Mouse (Mus musculus): Measurements from ENCODE around the gene Grcc10.

Gene Grcc10

GRCm38 (mm10) chr6:124740888-124741761 is at the start of gene Grcc10:
Gene Grcc10, minus strand, starts transcription at chr6:124741374.
- DNase-seq = peak; percentile 90

GRCm38 (mm10) chr6:124790121-124790520 is 48.9 kb upstream of the Grcc10 start:
- DNase-seq = no peak

- no peak for DNase-seq
Observed at GRCm38 (mm10) chr6:124789519-124789918, 48.3 kb upstream of the Grcc10 start.

GRCm38 (mm10) chr6:124787722-124788121 is 46.5 kb upstream of the Grcc10 start:
- DNase-seq = no peak

GRCm38 (mm10) chr6:124786756-124787420 is 45.7 kb upstream of the Grcc10 start:
- DNase-seq = peak; percentile 79

DNA sequence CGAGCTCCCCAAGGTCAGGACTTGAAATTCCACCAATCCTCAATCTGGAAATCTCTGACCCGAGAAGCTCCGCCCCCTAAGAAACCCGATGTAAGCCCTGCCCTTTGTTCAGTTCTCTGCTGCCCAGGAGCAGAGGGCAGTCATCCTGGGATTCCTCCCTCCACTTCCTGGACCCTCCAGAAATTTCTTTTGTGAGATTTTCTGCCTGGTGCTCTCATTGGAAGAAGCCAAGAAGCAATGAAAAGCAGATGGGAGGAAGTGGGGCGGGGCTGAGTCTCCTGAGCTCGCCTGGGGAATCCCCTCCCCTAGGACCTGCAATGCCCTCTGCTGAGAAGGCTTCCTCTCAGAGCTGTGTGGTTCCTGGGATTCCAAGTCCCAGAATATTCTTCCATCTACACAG is 41.3 kb upstream of the Grcc10 start:
- peak; percentile 67 for DNase-seq

- no peak for DNase-seq
Observed at GRCm38 (mm10) chr6:124780917-124781316, 39.7 kb upstream of the Grcc10 start.

DNA sequence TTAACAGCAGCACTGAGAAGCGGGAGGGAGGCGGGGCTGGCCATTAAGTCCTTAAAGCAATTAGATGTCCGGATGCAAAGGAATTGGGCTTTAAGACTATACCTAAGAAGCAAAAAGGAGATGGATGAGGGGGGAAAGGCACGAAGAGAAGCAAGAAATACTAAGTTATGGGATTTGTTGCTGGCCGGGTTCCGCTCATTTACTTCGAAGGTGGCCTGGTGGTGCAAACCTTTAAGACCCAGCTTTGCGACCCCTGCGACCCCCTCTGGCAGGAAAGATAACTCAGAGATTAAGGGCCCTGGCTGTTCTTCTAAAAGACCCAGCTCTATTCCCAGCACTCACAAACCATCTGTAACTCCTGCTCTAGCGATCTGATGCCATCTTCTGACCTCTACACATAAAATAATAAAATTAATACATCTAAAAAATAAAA is 38.8 kb upstream of the Grcc10 start:
- peak; percentile 57 for DNase-seq

GRCm38 (mm10) chr6:124779222-124779983 is 38.2 kb upstream of the Grcc10 start, which contains the start of gene Lrrc23:
Gene Lrrc23, minus strand, starts transcription at chr6:124779727.
- DNase-seq = peak; percentile 55

DNA sequence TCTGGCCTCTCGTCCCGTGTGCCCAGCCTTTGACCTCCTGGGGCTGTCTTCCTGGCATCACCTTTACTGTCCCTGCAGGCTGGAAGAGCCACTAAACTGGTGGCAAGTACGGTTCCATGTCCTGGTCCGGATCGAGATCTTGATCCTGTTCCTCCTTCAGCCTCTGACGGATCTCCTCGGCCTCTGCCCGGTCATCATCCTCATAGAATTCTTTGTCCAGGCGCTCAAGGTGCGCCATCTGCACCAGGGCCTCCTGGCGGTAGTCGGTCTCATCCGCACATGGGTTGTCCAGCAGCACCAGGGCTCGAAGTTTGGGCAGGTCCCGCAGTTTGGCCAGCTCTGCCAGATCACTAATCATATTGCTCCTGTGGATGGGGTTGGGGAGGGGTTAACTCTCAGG is 29.3 kb upstream of the Grcc10 start:
- no peak for DNase-seq

- DNase-seq = no peak
Observed at GRCm38 (mm10) chr6:124770013-124770412, 28.8 kb upstream of the Grcc10 start.

GRCm38 (mm10) chr6:124769101-124769765 is 28.1 kb upstream of the Grcc10 start, which contains the start of gene Eno2:
Gene Eno2, minus strand, starts transcription at chr6:124769673.
- no peak for DNase-seq

DNA sequence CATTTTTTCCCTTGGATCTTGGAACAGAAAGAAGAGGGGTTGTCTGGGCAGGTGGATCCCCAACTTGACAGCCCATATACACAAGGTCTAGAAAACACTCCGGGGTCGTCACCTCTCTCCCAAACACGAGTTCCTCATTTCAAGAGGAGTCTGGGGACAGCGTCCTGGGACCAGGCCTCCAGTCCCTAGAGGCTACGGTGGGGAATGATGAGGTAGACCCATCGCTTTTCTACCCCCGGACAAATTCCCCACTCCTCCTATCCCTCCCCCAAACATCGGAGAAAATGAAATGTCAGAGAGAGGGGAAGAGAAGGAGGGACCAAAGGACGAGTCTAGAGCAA is 27.5 kb upstream of the Grcc10 start:
- no peak for DNase-seq

DNA sequence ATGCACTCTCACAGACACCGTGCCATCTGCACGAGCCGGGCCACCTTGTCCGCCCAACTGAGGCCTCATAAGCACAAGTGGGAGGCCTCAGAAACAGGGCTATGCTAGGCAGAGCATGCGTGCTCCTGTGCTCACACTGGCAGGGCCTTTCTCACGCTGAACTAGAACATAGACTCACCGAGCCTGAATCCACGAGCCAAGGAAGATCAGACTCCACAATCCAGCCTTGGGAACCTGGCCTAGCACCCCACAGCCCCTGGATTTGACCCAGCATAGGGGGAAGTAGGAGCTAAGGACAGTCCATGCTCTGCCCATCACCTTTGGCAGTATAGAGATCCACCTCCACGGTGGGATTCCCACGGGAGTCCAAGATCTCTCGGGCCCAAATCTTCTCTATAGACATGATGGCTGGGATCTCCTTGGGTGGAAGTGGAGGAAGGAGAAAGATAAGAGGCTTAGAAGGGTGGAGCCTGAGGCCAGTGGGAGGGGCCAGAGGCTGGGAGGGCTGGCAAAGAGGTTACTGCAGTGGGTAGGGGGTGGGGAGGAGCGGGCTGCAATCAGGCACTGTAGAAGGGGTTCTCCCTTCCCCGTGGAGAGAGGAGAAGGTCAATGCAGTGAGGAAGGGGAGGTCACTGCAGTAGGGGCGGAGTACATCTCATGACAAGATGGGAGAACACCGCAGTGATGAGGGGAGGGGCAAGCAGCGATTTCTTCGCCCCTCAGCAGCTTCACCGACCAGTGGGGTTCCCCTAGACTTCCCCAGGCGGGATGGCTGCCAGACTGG is 26.9 kb upstream of the Grcc10 start:
- no peak for DNase-seq

GRCm38 (mm10) chr6:124767536-124767919 is 26.4 kb upstream of the Grcc10 start:
- no peak for DNase-seq

DNA sequence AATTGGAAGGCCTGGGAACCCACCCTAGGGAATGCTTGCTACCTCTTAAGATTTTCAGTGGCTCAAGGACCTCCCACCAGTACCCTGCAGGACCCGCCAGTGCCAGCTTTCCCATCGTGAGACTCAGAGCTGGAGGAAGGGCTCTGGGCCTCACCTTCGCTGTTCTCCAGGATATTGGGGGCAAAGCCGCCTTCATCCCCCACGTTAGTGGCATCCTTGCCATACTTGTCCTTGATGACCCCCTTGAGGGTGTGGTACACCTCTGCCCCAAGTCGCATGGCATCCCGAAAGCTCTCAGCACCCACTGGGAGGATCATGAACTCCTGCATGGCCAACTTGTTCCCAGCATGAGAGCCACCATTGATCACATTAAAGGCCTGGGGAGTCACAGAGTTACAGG is 24.8 kb upstream of the Grcc10 start:
- DNase-seq = no peak

- DNase-seq = peak; percentile 94
Observed at GRCm38 (mm10) chr6:124759259-124759658, 18.1 kb upstream of the Grcc10 start.

DNA sequence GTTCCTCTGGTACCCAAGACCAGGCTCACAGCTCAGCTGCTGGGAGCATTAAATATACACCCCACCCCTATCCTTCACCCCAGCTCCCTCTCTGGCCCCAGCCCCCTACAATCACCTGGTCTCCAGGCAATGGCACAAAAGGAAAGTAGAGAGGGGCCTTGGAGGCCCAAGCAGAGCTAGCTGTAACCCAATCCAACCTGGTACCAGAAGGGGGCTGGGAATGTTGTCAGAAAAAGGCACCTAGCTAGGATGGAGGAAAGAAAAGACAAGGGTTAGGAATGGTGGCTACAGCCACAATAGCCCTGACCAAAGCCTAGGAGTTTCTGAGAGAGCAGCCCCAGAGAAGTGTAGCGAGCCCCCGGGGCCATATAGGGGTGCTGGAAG is 17.7 kb upstream of the Grcc10 start:
- no peak for DNase-seq

DNA sequence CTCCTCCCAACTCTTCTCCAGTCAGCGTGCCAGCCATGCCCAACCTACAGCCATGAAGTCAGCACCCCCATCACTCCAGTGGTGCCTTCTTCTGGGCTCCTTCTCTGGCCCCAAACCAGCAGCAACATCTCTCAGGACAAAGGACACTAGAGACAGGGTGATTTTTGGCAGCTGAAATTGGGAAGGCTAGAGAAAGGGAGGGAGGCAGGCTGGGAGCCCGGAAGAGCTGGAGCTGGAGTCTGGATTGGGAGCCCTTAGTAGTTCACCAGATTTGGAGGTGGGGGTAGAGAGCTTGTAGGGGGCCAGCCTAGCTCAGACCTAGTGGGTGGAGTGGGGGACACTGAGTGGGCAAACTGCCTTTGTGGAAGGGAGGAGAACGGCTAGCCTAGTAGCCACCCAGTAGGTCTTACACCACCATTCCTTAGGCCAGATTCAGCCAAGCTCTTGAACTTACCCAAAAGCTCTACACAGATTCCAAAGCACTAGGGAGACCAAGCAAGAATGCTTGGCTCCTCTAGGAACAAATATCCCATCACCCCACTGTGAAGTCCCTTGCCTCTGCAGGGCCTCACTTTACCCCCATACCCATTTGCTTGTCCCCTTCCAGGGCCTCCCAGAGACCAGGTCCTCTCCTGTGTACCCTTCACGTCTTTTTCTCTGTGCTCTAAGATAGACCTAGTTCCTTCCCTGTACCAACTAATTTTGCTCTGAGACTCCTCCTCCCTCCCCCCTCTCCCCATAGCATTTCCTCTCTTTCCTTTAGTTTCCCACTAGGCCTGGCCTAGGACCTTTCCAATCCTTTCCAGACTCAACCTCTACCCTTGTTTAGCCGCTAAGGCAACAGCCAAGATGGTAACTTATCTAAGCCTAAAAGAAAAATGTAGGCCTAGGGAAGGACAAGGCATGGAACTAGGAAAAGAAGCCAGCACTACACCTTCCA is 17.0 kb upstream of the Grcc10 start:
- peak; percentile 72 for DNase-seq

DNA sequence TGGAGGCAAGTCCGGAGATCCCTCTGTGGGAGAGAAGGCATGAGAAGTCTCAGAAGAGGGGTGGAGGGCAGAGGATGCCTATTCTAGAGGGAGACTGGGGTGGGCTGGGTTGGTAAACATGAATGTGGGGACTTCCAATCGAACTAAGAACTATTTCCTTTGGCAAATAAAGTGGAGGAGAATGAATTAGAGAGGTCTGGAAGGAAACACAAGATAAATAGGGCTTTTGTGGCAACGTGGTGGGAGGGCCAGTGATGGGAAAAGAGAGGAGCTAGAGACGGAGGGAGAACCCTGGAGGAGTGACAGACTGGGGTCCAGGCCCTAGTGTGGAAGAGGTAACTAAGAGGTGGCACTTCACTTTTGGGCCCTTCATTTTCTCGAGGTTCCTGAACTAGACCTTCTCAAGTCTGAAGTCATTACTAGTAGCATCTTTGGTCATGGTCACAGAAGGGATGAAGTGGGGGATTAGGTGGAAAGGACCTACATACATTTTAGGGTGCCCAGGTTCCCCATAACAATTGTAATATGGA is 16.2 kb upstream of the Grcc10 start:
- no peak for DNase-seq
